Mouse (Mus musculus) forebrain, postnatal 0 days (tissue): ENCODE measurements around the gene Il10rb. TPM values are rescaled to one million over a fixed set of nuclear protein-coding genes. Genes with fewer than 3 reads are reported as not detected.

Experiments used
- ATAC-seq: fragments of 200-750 bp; cut with Nextera tagmentation; 2 replicates; pipeline ENCODE4 v1.8.0; 2017; ENCODE audit warnings: mild to moderate bottlenecking, moderate library complexity
- DNase-seq: peaks from one replicate; pipeline ENCODE4 v3.0.0-alpha.2; 2015
- H3K27ac ChIP-seq: fragments of 300-500 bp; sonication (generic); 2 replicates; pipeline ENCODE4 v1.5.1; 2014; ENCODE audit warnings: low read depth, mild to moderate bottlenecking, antibody characterized with exemption, low read length, moderate library complexity, mixed read lengths
- H3K27me3 ChIP-seq: fragments of 300-500 bp; sonication (generic); 2 replicates; pipeline ENCODE4 v1.6.1; 2014; ENCODE audit warnings: mild to moderate bottlenecking, low read length, mixed read lengths; ENCODE audit not compliant: insufficient read depth
- H3K36me3 ChIP-seq: fragments of 300-500 bp; sonication (generic); 2 replicates; pipeline ENCODE4 v1.6.1; 2014; ENCODE audit warnings: mild to moderate bottlenecking, moderate library complexity; ENCODE audit not compliant: insufficient read depth
- H3K4me1 ChIP-seq: fragments of 300-500 bp; sonication (generic); 2 replicates; pipeline ENCODE4 v1.6.1; 2014; ENCODE audit warnings: antibody characterized with exemption; ENCODE audit not compliant: insufficient read depth
- H3K4me2 ChIP-seq: fragments of 300-500 bp; sonication (generic); 2 replicates; pipeline ENCODE4 v1.6.1; 2014; ENCODE audit warnings: low read depth, mild to moderate bottlenecking, moderate library complexity
- H3K4me3 ChIP-seq: fragments of 300-500 bp; sonication (generic); 2 replicates; pipeline ENCODE4 v1.5.1; 2014; ENCODE audit warnings: low read depth, low read length, mixed read lengths
- H3K9ac ChIP-seq: fragments of 300-500 bp; sonication (generic); 2 replicates; pipeline ENCODE4 v1.6.1; 2014; ENCODE audit warnings: mild to moderate bottlenecking
- H3K9me3 ChIP-seq: fragments of 300-500 bp; sonication (generic); 2 replicates; pipeline ENCODE4 v1.6.1; 2016; ENCODE audit warnings: low read length
- CTCF ChIP-seq: sonication (generic); IDR thresholded peaks from 2 replicates; pipeline ENCODE4 v1.5.1; 2016; ENCODE audit warnings: antibody characterized with exemption, control low read depth, low read depth
- whole genome bisulfite sequencing: fragments of 180-500 bp; shearing (Covaris S2); extraction: QIAGEN DNeasy Blood & Tissue Kit; methylation state at CpG from one replicate; pipeline ENCODE4 v1.1.7; 2014; 5-methylcytosine and 5-hydroxymethylcytosine counted together
- polyA plus RNA-seq: library from polyadenylated mRNA; unstranded; fragments of >200 nt; fragmentation: Nextera tagmentation; extraction: Ambion mirVana; gene quantifications from 2 replicates; pipeline ENCODE4 v1.2.1, GENCODE M21; 2015
- total RNA-seq: library from RNA; depleted of rRNA; stranded (reverse); fragments of >200 nt; gene quantifications from 2 replicates; pipeline ENCODE4 v1.2.3, GENCODE M21; 2014

Gene Il10rb
- total and polyA plus RNA-seq, 2 experiments from 2014 or later: 7.9 to 9.2 TPM

DNA sequence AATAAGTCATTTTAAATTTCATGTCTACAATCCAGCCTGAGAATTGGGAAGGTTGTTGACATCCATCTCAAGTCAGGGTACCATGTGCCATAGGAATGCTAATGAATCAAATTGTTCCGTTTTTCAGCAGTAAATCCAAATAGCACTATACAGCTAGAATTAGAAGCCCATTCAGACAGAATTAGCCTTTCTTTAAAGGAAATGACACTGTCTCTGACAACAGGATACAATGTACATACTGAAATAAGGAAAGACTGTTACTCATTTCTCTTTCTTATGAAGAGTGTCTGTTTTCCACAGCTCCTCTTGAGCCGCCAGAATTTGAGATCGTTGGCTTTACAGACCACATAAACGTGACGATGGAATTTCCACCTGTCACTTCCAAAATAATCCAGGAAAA, 14.5 kb upstream of the Il10rb start, which contains the start of gene Gm21970:
Gm21970 (plus strand) TSS at position 301 of the 400 bp plus-strand sequence.
- Histone ChIP-seq H3K9me3 (no peaks in the 10 kb centered on the region), H3K4me3 (no peak within 1 kb of the TSS), H3K27ac (no peak within 1 kb of the TSS), H3K36me3 (peaks cover 50% of the 10 kb centered on the region), H3K4me1 (no peaks in the 10 kb centered on the region), H3K4me2 (no peak within 1 kb of the TSS), H3K9ac (no peak within 1 kb of the TSS), H3K27me3 (no peaks in the 10 kb centered on the region)
- DNase-seq: no peak
- TF ChIP-seq CTCF: no peak
- no peak for ATAC-seq
- WGBS: 69% methylated on average over 5 of the region's 5 CpGs

DNA sequence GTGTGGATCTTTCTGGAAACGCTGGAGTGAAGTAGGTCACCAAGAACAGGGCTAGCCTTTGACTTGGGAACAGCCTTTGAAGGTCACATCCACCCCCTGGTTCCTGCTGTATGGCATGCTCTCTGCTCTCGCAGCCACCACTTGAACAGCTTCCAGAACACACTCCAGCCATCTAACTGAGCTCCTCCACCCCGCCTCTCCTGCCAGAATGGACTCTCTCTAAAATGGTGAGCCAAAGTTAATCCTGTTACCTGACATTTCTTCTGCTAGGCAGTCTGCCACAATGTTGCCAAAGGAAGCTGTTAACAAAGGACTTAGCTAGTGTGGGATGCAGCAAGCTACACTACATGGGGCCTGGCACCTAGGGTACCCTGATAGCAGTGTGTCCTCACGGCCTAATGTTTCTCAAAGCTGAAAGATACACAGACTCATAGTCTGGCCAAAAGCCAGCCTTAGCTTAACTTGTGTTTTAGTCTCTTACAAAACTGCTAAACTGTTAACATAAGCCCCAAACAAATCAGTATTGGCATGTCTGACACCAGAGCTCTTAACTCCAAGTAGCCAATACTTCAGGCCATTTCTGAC, 11.0 kb upstream of the Il10rb start:
- H3K9ac ChIP-seq: no peak overlapping the region
- H3K4me1 ChIP-seq: no peaks in the 10 kb centered on the region
- H3K27me3 ChIP-seq: no peaks in the 10 kb centered on the region
- H3K36me3 ChIP-seq: peaks cover 37% of the 10 kb centered on the region
- no peak for DNase-seq
- no peak overlapping the region for H3K4me3 ChIP-seq
- WGBS: 58% methylated on average over 4 of the region's 4 CpGs
- no peaks in the 10 kb centered on the region for H3K9me3 ChIP-seq
- H3K4me2 ChIP-seq: no peak overlapping the region
- no peak overlapping the region for H3K27ac ChIP-seq
- ATAC-seq: no peak
- TF ChIP-seq CTCF: no peak

DNA sequence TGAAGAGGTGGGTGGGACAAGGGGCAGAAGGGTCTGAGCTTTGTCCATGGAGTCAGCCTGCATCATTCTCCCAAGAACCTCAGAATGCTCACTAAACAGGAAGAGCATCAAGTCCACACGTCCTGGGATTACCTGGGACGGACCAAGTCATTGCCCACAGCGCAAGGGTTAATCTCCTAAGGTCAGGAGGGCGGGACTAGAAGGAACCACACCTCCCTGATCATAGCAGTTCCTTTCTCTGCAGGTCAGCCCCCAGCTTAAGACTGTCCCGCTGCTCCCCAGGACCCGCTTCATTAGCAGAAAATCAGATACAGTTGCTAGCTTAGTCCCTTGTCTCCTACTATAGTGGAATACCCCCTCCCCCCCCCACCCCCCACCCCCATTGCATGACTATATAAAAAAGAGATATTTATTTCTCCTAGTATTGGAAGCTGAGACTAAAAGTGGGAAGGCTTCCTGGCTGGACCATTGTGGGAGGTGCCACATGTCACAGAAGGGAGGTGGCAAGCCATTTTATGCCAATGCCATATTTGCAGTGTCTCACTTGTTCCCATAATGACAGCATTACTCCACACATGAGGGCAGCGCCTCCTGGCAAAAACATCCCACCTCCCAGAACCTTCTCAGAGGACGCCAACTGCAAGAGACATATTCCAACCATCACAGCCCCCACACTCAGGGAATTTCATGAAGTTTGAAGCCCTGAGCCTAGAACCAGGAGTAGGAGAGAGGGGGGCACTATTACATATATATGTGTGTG, 10.2 kb upstream of the Il10rb start:
- 55% methylated on average over 8 of the region's 8 CpGs for WGBS
- no peak overlapping the region for H3K4me3 ChIP-seq

DNA sequence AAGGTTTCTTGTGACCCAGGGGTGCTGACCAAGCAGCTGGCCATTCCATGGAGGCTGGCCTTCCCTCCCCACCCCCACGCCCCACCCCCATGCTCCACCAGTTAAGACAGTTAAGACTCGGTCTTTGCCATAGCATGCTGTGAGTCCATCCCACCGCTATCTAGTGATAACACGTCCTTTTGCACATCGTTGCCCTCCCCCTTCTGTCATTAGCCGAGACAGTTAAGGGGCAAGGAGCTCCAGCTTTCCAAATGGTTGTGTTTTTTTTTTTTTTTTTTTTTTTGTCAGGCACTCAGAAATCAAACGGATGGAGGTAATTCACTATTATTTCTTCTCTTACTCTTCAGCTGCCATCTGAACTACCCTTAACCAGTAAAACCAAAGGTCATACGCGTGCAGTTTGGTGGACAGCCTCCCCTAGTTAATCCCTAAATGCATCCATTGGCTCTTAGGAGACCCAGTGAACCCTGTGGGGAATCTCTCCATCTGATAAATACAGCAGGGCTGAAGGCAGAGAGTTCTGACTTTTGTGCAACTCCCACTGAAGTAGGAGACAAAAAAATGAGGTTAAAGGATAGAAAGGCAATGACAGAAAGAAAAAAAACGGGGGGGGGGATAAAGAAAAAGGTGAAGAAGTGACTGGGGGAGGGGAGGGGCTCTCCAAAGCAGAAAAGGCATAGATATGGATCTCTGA, 9.0 kb upstream of the Il10rb start:
- no peak for TF ChIP-seq CTCF
- WGBS: 75% methylated on average over 10 of the region's 10 CpGs
- Histone ChIP-seq H3K36me3 (peaks cover 36% of the 10 kb centered on the region), H3K27ac (no peak overlapping the region), H3K4me1 (no peaks in the 10 kb centered on the region), H3K9me3 (no peaks in the 10 kb centered on the region), H3K27me3 (no peaks in the 10 kb centered on the region), H3K4me3 (no peak overlapping the region), H3K4me2 (no peak overlapping the region), H3K9ac (no peak overlapping the region)
- DNase-seq: no peak
- ATAC-seq: no peak

More for the DNA sequence above, 10.2 kb upstream of the Il10rb start:
- Histone ChIP-seq H3K27me3 (no peaks in the 10 kb centered on the region), H3K36me3 (peaks cover 42% of the 10 kb centered on the region), H3K27ac (no peak overlapping the region), H3K4me2 (no peak overlapping the region), H3K9ac (no peak overlapping the region), H3K9me3 (no peaks in the 10 kb centered on the region), H3K4me1 (no peaks in the 10 kb centered on the region)
- DNase-seq: no peak
- TF ChIP-seq CTCF: no peak
- no peak for ATAC-seq

DNA sequence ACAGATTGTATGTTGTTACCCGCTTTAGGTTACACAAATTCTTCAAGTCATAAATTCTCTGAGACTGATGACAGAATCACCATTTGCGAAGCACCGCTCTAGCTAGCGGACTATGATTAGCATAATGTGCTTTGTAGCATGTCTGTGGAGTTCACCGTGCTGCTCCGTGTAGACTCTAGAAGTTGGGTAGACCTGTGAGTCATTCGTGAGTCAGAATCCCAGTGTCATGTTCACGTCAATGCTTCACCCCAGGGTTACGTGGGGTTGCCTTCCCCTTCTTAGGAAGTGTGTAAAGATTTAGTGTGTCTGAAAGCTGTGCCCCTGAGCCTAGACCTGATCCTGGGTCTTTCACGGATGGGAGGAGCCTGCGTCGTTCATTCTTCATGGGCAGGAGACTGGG, 7.9 kb upstream of the Il10rb start:
- TF ChIP-seq CTCF: no peak
- Histone ChIP-seq H3K27ac (no peak overlapping the region), H3K9me3 (no peaks in the 10 kb centered on the region), H3K27me3 (no peaks in the 10 kb centered on the region), H3K4me3 (no peak overlapping the region), H3K36me3 (peaks cover 26% of the 10 kb centered on the region), H3K9ac (no peak overlapping the region), H3K4me1 (no peaks in the 10 kb centered on the region), H3K4me2 (no peak overlapping the region)
- 89% methylated on average over 12 of the region's 12 CpGs for WGBS
- DNase-seq (no peak), ATAC-seq (peak; percentile 43; the same call in 1 of the 2 replicates)

DNA sequence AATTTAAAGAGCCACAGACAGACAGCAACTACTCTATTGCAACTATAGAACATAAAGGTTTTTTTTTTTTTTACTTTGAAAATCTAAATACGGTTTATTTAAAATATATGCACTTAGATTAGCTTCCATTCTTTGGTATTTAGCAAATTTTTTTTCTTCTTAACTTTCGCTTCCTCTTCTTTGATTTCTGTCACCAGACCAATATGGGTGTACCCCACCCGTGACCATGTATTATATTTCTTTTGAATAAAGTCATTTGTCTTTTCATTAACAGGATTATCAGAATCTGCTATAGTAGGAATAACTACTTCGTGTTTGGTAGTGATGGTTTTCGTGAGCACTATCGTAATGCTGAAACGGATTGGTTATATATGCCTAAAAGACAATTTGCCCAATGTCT, 7.0 kb upstream of the Il10rb start:
- H3K9me3 ChIP-seq: no peaks in the 10 kb centered on the region
- no peak for DNase-seq
- no peaks in the 10 kb centered on the region for H3K27me3 ChIP-seq
- no peaks in the 10 kb centered on the region for H3K4me1 ChIP-seq
- H3K36me3 ChIP-seq: peaks cover 24% of the 10 kb centered on the region
- no peak overlapping the region for H3K4me3 ChIP-seq
- no peak for ATAC-seq
- H3K9ac ChIP-seq: no peak overlapping the region
- 93% methylated on average over 7 of the region's 7 CpGs for WGBS
- no peak for TF ChIP-seq CTCF
- no peak overlapping the region for H3K27ac ChIP-seq
- H3K4me2 ChIP-seq: no peak overlapping the region

DNA sequence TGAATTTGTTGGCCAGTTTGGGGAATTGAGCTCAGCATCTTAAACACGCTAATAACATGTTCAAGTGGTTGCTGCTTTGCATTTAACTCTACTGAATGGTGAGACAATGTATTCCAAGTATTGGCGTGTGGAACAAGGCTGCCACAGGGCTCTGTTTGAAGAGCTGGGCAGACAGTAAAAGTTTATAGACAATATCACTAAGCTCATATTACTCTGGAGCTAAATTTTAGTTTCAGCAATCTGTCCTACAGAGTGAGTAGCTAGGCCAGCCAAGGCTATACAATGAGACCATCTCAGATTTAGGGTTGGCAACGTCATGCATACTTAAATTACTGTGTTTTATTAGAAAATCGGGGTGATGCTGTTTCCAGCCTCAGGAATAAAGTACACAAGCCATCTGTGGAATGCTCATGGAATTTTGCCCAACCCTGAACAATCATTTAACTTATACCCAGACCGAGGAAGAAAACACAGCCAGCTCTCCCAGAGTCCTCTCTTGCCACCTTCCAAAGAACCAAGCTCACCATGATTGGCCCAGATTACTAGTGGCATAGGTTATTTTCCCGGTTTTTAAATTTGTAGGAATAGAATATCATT, 4.3 kb upstream of the Il10rb start:
- no peak overlapping the region for H3K9ac ChIP-seq
- 70% methylated on average over 6 of the region's 6 CpGs for WGBS
- no peak overlapping the region for H3K4me2 ChIP-seq
- ATAC-seq (no peak), DNase-seq (no peak)
- no peaks in the 10 kb centered on the region for H3K27me3 ChIP-seq
- TF ChIP-seq CTCF: no peak
- peaks cover 22% of the 10 kb centered on the region for H3K36me3 ChIP-seq
- no peak overlapping the region for H3K27ac ChIP-seq
- H3K4me1 ChIP-seq: no peaks in the 10 kb centered on the region
- no peaks in the 10 kb centered on the region for H3K9me3 ChIP-seq
- no peak overlapping the region for H3K4me3 ChIP-seq
